Mouse (Mus musculus): ENCODE measurements around the gene Tepp.
A peak's percentile ranks its signal among the peaks of the same experiment; 100 is the strongest.

Tepp gene

GRCm38 (mm10) chr8:95310342-95310970, at the start of gene Tepp:
Gene Tepp, plus strand, starts transcription at chr8:95310566.
- DNase-seq = no peak

- DNase-seq = no peak
Observed at GRCm38 (mm10) chr8:95262181-95262580, 48.2 kb upstream of the Tepp start.

GRCm38 (mm10) chr8:95270501-95270900, 39.9 kb upstream of the Tepp start:
- DNase-seq = no peak

GRCm38 (mm10) chr8:95271841-95272240, 38.5 kb upstream of the Tepp start:
- no peak for DNase-seq

- no peak for DNase-seq
Observed at GRCm38 (mm10) chr8:95272871-95273270, 37.5 kb upstream of the Tepp start.

GRCm38 (mm10) chr8:95281493-95281892, 28.9 kb upstream of the Tepp start:
- DNase-seq = no peak

GRCm38 (mm10) chr8:95289066-95289650, 21.2 kb upstream of the Tepp start:
- DNase-seq = no peak

GRCm38 (mm10) chr8:95293172-95293571, 17.2 kb upstream of the Tepp start:
- peak; percentile 89 for DNase-seq

- DNase-seq = peak; percentile 36
Observed at GRCm38 (mm10) chr8:95293891-95294290, 16.5 kb upstream of the Tepp start.

GRCm38 (mm10) chr8:95302410-95302809, 8.0 kb upstream of the Tepp start:
- DNase-seq = peak; percentile 36

- no peak for DNase-seq
Observed at GRCm38 (mm10) chr8:95305526-95305925, 4.8 kb upstream of the Tepp start.

- no peak for DNase-seq
Observed at GRCm38 (mm10) chr8:95306431-95306830, 3.9 kb upstream of the Tepp start, which contains the start of gene Cngb1. Gene Cngb1, minus strand, starts transcription at chr8:95306585.

GRCm38 (mm10) chr8:95312836-95313235, 2.5 kb downstream of the Tepp start:
- no peak for DNase-seq

GRCm38 (mm10) chr8:95313857-95314256, 3.5 kb downstream of the Tepp start:
- no peak for DNase-seq

GRCm38 (mm10) chr8:95314707-95315106, 4.3 kb downstream of the Tepp start:
- no peak for DNase-seq

- no peak for DNase-seq
Observed at GRCm38 (mm10) chr8:95315350-95315749, 5.0 kb downstream of the Tepp start.

- peak; percentile 87 for DNase-seq
Observed at GRCm38 (mm10) chr8:95320224-95321139, 10.1 kb downstream of the Tepp start.

- no peak for DNase-seq
Observed at GRCm38 (mm10) chr8:95323201-95323600, 12.8 kb downstream of the Tepp start.

GRCm38 (mm10) chr8:95324646-95325045, 14.3 kb downstream of the Tepp start:
- DNase-seq = no peak

GRCm38 (mm10) chr8:95326822-95327221, 16.5 kb downstream of the Tepp start:
- DNase-seq = no peak

- DNase-seq = no peak
Observed at GRCm38 (mm10) chr8:95327866-95328465, 17.6 kb downstream of the Tepp start.

- DNase-seq = no peak
Observed at GRCm38 (mm10) chr8:95330367-95330766, 20.0 kb downstream of the Tepp start.

GRCm38 (mm10) chr8:95331156-95331719, 20.9 kb downstream of the Tepp start:
- DNase-seq = no peak

All from kidney, adult 18-20 months (tissue).